Mouse (Mus musculus) erythroblast, embryonic 14.5 days (primary cell): ENCODE results near the gene Stk33.

Experiments
- GATA1 ChIP-seq: IDR thresholded peaks from 2 replicates; pipeline ENCODE4 v1.6.1; 2012; ENCODE audit warnings: low read length, inconsistent platforms, mixed read lengths
- TAL1 ChIP-seq: IDR thresholded peaks from 3 replicates; pipeline ENCODE4 v1.6.1; 2012; ENCODE audit warnings: low read length, inconsistent platforms, mixed read lengths

DNA sequence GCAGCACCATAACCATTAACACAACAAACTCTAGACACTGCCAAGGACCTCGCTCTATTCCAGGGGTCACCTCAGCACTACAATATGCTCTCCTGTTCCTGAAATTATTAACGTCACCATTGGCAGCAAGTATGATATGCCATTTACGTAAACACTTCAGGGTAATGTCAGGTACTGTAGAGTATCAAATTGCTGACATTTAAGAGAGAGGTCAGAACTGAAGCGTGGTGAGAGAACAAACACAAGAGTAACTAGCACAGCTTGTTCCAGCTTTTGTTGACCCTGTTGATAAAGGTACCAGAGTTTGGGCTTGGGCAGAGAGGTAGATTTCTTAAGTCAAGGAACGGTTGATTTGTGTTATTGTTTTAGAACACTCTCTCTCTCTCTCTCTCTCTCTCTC is 3.9 kb upstream of the Stk33 start:
- TF ChIP-seq GATA1 (no peak), TAL1 (no peak)
